Mouse (Mus musculus) stomach, embryonic 16.5 days (tissue): ENCODE results near the gene App. TPM values are rescaled to one million over a fixed set of nuclear protein-coding genes. Genes with fewer than 3 reads are reported as not detected.

Experiments used
- ATAC-seq: fragments of 200-750 bp; cut with Nextera tagmentation; 2 replicates; pipeline ENCODE4 v1.8.0; 2017; ENCODE audit warnings: moderate number of reproducible peaks, moderate TSS enrichment; ENCODE audit not compliant: insufficient read depth, low FRiP score
- H3K27ac ChIP-seq: fragments of 300-500 bp; sonication (generic); 2 replicates; pipeline ENCODE4 v1.5.1; 2014; ENCODE audit warnings: low read length
- H3K27me3 ChIP-seq: fragments of 300-500 bp; sonication (generic); 2 replicates; pipeline ENCODE4 v1.6.1; 2014; ENCODE audit warnings: low read length, control low read depth, mixed read lengths; ENCODE audit not compliant: control insufficient read depth, insufficient read depth
- H3K36me3 ChIP-seq: fragments of 300-500 bp; sonication (generic); 2 replicates; pipeline ENCODE4 v1.6.1; 2014; ENCODE audit warnings: low read length; ENCODE audit not compliant: control insufficient read depth, insufficient read depth
- H3K4me1 ChIP-seq: fragments of 300-500 bp; sonication (generic); 2 replicates; pipeline ENCODE4 v1.6.1; 2014; ENCODE audit warnings: low read length, control low read depth, mixed read lengths; ENCODE audit not compliant: control insufficient read depth, insufficient read depth
- H3K4me2 ChIP-seq: fragments of 300-500 bp; sonication (generic); 2 replicates; pipeline ENCODE4 v1.6.1; 2014; ENCODE audit warnings: low read depth, low read length, mixed read lengths
- H3K4me3 ChIP-seq: fragments of 300-500 bp; sonication (generic); replicated peaks from 2 replicates; pipeline ENCODE4 v1.5.1; 2014; ENCODE audit warnings: mild to moderate bottlenecking, low read length
- H3K9ac ChIP-seq: fragments of 300-500 bp; sonication (generic); 2 replicates; pipeline ENCODE4 v1.6.1; 2014; ENCODE audit warnings: low read length
- H3K9me3 ChIP-seq: fragments of 300-500 bp; sonication (generic); replicated peaks from 2 replicates; pipeline ENCODE4 v1.6.1; 2016; ENCODE audit warnings: low read length, control low read depth; ENCODE audit not compliant: control insufficient read depth
- WGBS: fragments of 180-500 bp; shearing (Covaris S2); extraction: QIAGEN DNeasy Blood & Tissue Kit; methylation state at CpG from one replicate; pipeline ENCODE4 v1.1.7; 2014; 5-methylcytosine and 5-hydroxymethylcytosine counted together
- polyA plus RNA-seq: library from polyadenylated mRNA; unstranded; fragments of >200 nt; fragmentation: Nextera tagmentation; extraction: Ambion mirVana; gene quantifications from 2 replicates; pipeline ENCODE4 v1.2.1, GENCODE M21; 2015

App gene
- polyA plus RNA-seq, 1 experiment from 2014 or later, result 198 TPM

DNA sequence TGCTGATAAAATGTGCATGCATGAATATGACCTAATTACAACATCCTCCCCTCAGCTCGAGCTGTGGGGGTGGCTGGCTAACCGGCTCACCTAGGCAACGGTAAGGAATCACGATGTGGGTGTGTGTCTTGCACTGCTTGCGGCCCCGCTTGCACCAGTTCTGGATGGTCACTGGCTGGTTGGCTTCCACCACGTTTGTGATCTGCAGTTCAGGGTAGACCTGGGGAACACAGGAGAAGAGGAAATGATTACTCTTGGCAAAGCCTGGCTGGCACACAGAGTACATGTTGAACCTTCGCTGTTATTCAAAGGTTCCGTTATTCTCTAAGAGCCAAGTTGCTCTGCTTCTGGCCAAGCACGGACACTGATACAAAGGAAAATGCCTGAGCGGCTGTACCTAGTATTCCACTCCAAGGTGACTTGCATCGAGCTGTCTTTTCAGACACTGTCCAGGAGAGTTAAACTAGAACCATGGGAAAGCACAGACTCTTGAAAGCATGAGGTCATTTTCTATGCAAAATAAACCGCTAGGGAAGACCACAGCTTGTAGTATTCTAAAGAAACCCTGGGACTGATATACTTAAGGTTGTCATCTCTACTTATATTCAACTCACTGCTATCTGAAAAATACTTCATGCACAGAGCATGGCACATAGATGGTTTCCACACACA is 70.3 kb downstream of the App start:
- H3K36me3 ChIP-seq, result peaks cover 3% of the 10 kb centered on the region
- no peaks in the 10 kb centered on the region for H3K4me1 ChIP-seq
- no peak overlapping the region for H3K9ac ChIP-seq
- ATAC-seq, result no peak
- no peaks in the 10 kb centered on the region for H3K27me3 ChIP-seq
- no peak overlapping the region for H3K27ac ChIP-seq
- no peaks in the 10 kb centered on the region for H3K9me3 ChIP-seq
- WGBS, result 85% methylated on average over 13 of the region's 13 CpGs
- H3K4me3 ChIP-seq, result no peak overlapping the region
- no peak overlapping the region for H3K4me2 ChIP-seq

GRCm38 (mm10) chr16:85101544-85101943 is 72.0 kb downstream of the App start:
- Histone ChIP-seq H3K4me2 (no peak overlapping the region), H3K27me3 (no peaks in the 10 kb centered on the region), H3K9ac (no peak overlapping the region), H3K4me1 (no peaks in the 10 kb centered on the region), H3K4me3 (no peak overlapping the region), H3K27ac (no peak overlapping the region), H3K36me3 (peaks cover 3% of the 10 kb centered on the region), H3K9me3 (no peaks in the 10 kb centered on the region)
- ATAC-seq, result no peak
- 81% methylated on average over 3 of the region's 3 CpGs for WGBS

DNA sequence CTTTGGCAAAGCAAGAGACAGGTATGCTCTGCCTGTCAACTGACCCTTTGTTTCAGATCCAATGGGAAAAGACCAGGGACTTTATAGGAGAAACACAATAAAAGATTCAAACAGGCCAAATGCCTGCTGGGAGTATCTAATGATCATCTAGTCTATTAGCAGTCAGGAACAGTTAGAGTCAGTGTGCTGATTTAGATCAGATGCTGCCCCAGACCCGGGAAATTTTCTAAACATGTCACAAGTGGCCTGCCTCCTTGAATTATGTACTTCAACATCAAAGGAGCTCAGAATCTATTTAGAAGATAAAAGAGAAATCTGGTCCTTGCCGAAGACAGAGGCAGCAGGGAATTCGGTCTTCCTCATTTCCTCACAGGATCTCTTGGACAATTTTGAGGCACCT is 72.8 kb downstream of the App start:
- Histone ChIP-seq H3K27ac (no peak overlapping the region), H3K4me2 (no peak overlapping the region), H3K9ac (no peak overlapping the region), H3K4me3 (no peak overlapping the region), H3K36me3 (peaks cover 3% of the 10 kb centered on the region), H3K9me3 (no peaks in the 10 kb centered on the region), H3K4me1 (no peaks in the 10 kb centered on the region), H3K27me3 (no peaks in the 10 kb centered on the region)
- ATAC-seq, result no peak
- 31% methylated on average over 3 of the region's 3 CpGs for WGBS

GRCm38 (mm10) chr16:85099487-85099886 is 74.1 kb downstream of the App start:
- no peaks in the 10 kb centered on the region for H3K9me3 ChIP-seq
- H3K4me2 ChIP-seq, result no peak overlapping the region
- ATAC-seq, result no peak
- H3K4me1 ChIP-seq, result no peaks in the 10 kb centered on the region
- no peak overlapping the region for H3K4me3 ChIP-seq
- no peak overlapping the region for H3K27ac ChIP-seq
- 53% methylated on average over 7 of the region's 7 CpGs for WGBS
- no peaks in the 10 kb centered on the region for H3K27me3 ChIP-seq
- no peak overlapping the region for H3K9ac ChIP-seq
- peaks cover 3% of the 10 kb centered on the region for H3K36me3 ChIP-seq

- Histone ChIP-seq H3K9me3 (no peaks in the 10 kb centered on the region), H3K4me2 (no peak overlapping the region), H3K27me3 (no peaks in the 10 kb centered on the region), H3K9ac (no peak overlapping the region), H3K36me3 (peaks cover 3% of the 10 kb centered on the region), H3K4me3 (no peak overlapping the region), H3K27ac (no peak overlapping the region), H3K4me1 (no peaks in the 10 kb centered on the region)
- WGBS, result 77% methylated on average over 7 of the region's 7 CpGs
- ATAC-seq, result no peak
Measured at GRCm38 (mm10) chr16:85099044-85099443, 74.5 kb downstream of the App start.

GRCm38 (mm10) chr16:85096396-85096795 is 77.2 kb downstream of the App start:
- H3K4me3 ChIP-seq, result no peak overlapping the region
- ATAC-seq, result no peak
- H3K9me3 ChIP-seq, result no peaks in the 10 kb centered on the region
- no peak overlapping the region for H3K4me2 ChIP-seq
- no peak overlapping the region for H3K9ac ChIP-seq
- H3K4me1 ChIP-seq, result peaks cover 3% of the 10 kb centered on the region; the same call in 1 of the 2 replicates
- H3K27ac ChIP-seq, result no peak overlapping the region
- no peaks in the 10 kb centered on the region for H3K36me3 ChIP-seq
- 84% methylated on average over 6 of the region's 6 CpGs for WGBS
- H3K27me3 ChIP-seq, result no peaks in the 10 kb centered on the region

DNA sequence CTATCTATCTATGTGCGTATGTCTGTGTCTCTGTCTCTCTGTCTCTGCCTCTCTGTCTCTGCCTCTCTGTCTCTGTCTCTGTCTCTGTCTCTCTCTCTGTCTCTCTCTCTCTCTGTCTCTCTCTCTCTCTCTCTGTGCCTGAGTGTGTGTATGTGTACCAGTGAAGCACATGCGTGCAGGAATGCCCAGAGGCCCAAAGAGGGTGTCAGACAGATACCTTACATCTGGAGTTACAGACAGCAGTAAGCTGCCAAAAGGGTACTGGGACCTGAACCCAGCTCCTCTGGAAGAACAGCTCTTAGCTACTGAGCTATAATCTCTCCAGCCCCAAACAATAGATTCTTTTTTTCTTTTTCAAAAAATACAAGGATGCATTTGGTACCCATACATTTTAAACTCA is 77.6 kb downstream of the App start:
- H3K27ac ChIP-seq, result no peak overlapping the region
- no peak for ATAC-seq
- no peaks in the 10 kb centered on the region for H3K36me3 ChIP-seq
- no peak overlapping the region for H3K4me3 ChIP-seq
- 82% methylated on average over 2 of the region's 2 CpGs for WGBS
- no peak overlapping the region for H3K4me2 ChIP-seq
- H3K27me3 ChIP-seq, result no peaks in the 10 kb centered on the region
- H3K9ac ChIP-seq, result no peak overlapping the region
- peaks cover 3% of the 10 kb centered on the region; the same call in 1 of the 2 replicates for H3K4me1 ChIP-seq
- no peaks in the 10 kb centered on the region for H3K9me3 ChIP-seq

DNA sequence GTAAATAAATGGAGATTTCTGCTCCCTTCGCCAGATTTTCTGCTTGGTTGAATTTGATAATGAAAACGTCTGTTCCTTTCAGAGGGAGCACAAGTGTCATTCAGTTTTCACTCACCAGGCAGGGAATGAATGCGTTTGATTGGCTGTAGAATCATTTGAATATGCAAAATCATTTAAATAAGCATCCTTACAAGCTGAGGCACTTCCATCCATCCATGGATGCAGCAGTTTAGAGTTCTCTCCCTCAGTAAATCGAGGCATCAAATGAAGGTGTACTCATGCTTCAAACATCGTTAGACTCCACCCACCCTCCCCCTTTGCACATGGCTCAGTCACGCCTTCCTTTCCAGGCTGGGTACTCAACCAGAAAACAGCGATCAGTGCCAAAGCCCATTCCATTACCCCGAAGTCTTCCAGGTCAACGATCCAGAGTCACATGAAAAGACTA is 80.9 kb downstream of the App start:
- H3K9me3 ChIP-seq, result no peaks in the 10 kb centered on the region
- no peak for ATAC-seq
- no peaks in the 10 kb centered on the region for H3K36me3 ChIP-seq
- no peak overlapping the region for H3K9ac ChIP-seq
- H3K4me2 ChIP-seq, result no peak overlapping the region
- H3K4me1 ChIP-seq, result peaks cover 3% of the 10 kb centered on the region; the same call in 1 of the 2 replicates
- H3K27ac ChIP-seq, result no peak overlapping the region
- no peaks in the 10 kb centered on the region for H3K27me3 ChIP-seq
- 63% methylated on average over 9 of the region's 9 CpGs for WGBS
- H3K4me3 ChIP-seq, result no peak overlapping the region

- no peak for ATAC-seq
- no peaks in the 10 kb centered on the region for H3K9me3 ChIP-seq
- H3K36me3 ChIP-seq, result no peaks in the 10 kb centered on the region
- 78% methylated on average over 1 of the region's 1 CpGs for WGBS
- no peak overlapping the region for H3K9ac ChIP-seq
- no peaks in the 10 kb centered on the region for H3K27me3 ChIP-seq
- H3K27ac ChIP-seq, result no peak overlapping the region
- no peak overlapping the region for H3K4me3 ChIP-seq
- H3K4me1 ChIP-seq, result peaks cover 3% of the 10 kb centered on the region; the same call in 1 of the 2 replicates
- no peak overlapping the region for H3K4me2 ChIP-seq
Measured at GRCm38 (mm10) chr16:85092183-85092582, 81.4 kb downstream of the App start.
